Mouse (Mus musculus) testis, adult 2 months (tissue): Measurements from ENCODE around the gene Xrn1.

Experiments
- CTCF ChIP-seq: fragments of 200-500 bp; IDR thresholded peaks from 2 replicates; pipeline ENCODE4 v1.5.1; 2012; ENCODE audit warnings: low read depth, mild to moderate bottlenecking, inconsistent platforms, low read length, moderate library complexity; ENCODE audit not compliant: control insufficient read depth, insufficient read depth, insufficient replicate concordance
- POLR2A ChIP-seq: fragments of 200-500 bp; IDR thresholded peaks from 2 replicates; pipeline ENCODE4 v1.6.1; 2012; ENCODE audit warnings: low read depth, mild to moderate bottlenecking, inconsistent platforms, low read length, moderate library complexity; ENCODE audit not compliant: control insufficient read depth

GRCm38 (mm10) chr9:96078752-96079315 is 124.3 kb downstream of the Xrn1 start:
- TF ChIP-seq POLR2A (no peak), CTCF (no peak)
